Mouse (Mus musculus) Muller cell, postnatal 12 days (primary cell): Measurements from ENCODE around the gene Mvd.

ENCODE experiments used
- DNase-seq: peaks from one replicate; pipeline ENCODE4 v3.0.0-alpha.2; 2015; ENCODE audit errors: inconsistent ontology term

Gene Mvd

GRCm38 (mm10) chr8:122443262-122444006, at the start of gene Mvd:
Gene Mvd (minus strand): TSS chr8:122443422.
- DNase-seq: peak; percentile 99

- no peak for DNase-seq
Measured at GRCm38 (mm10) chr8:122488387-122488786, 45.2 kb upstream of the Mvd start.

DNA sequence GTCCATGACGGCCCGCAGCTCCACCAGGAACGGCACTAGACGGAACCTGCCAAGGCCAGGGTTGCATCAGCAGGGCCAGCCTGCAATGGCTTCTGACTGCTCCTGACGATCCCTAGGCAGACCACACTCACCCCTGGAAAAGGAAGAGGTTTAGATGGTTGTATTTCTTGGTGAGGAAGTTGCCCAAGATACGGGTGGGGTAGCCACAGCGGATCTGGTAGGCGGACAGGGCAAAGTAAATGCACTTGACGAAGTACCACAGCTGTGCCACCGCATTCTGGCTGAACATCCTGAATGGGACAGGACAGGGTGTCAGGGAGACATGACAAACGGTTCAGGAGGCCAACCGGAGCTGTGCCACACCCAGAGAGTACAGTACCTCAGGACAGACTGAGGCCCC, 41.6 kb upstream of the Mvd start:
- DNase-seq: no peak

DNA sequence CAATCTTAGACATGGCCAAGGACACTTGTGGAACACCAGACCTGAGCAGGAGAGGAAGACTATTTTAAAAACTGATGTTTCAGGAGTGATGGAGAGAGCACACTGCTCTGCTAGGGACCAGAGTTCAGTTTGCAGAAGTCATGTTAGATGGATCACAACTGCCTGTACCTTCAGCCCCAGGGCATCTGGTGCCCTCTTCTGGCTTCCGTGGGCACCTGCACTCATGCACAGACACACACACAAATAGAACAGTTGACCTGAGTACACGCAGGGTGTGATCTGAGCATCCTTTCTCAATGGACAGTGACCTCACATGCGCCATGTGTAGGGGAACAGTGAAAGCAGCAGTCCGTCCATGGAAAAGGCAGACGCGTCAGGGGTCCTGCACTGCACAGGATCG, 40.7 kb upstream of the Mvd start:
- DNase-seq: no peak

- DNase-seq: no peak
Measured at GRCm38 (mm10) chr8:122482448-122482847, 39.2 kb upstream of the Mvd start.

GRCm38 (mm10) chr8:122475580-122476320, 32.5 kb upstream of the Mvd start, which contains the start of the genes Rnf166 and Ctu2:
Gene Rnf166 (minus strand): TSS chr8:122476064.
Gene Ctu2 (plus strand): TSS chr8:122476143.
- peak; percentile 95 for DNase-seq

DNA sequence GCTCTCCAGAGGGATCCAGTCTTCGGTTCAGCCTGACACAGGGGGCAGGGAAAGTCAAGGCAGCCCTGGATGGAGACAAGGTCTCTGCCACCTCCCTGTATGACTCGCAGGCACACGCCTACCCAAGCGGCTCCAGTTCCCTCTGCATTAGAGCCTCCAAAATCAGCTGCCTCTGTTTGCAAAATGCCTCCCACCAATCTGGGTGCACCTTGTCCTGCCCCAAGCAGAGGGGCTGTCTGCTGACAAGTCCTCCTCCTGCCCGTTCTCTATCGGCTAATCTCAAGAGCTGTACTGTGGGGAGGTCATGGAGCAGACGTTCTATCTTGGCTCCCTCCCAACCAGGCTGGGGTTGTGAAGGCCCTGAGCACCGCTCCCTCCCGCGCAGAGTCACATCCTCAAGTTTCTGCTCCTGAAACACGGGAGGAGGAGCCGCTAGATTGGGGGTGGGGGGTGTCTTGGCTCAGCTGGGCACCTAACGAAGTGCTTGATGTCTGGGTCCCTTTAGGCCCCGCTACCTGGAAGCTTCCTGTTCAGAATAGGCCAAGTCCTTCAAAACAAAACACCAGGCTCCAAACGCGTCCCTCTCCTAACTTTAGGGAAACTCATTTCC, 31.8 kb upstream of the Mvd start:
- DNase-seq: peak; percentile 57

GRCm38 (mm10) chr8:122473911-122474421, 30.7 kb upstream of the Mvd start:
- DNase-seq: no peak

DNA sequence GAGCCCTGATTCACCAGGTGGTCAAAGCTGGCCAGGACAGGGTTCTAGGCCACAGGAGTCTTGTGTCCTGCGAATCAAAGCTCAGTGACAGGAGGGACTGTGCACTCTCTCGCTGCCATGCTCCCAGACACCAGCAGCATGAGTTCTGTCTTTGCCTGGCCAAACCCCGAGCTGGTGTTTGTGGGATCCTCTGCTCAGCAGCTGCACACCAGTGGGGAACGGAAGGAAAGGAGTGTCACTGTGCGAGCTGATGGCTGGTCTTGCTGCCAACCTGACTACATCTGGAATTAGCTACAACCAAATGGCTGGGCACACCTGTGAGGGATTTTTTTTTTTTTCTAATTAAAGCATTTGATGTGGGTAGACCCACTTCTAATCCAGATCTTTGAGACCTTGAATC, 27.5 kb upstream of the Mvd start:
- no peak for DNase-seq

DNA sequence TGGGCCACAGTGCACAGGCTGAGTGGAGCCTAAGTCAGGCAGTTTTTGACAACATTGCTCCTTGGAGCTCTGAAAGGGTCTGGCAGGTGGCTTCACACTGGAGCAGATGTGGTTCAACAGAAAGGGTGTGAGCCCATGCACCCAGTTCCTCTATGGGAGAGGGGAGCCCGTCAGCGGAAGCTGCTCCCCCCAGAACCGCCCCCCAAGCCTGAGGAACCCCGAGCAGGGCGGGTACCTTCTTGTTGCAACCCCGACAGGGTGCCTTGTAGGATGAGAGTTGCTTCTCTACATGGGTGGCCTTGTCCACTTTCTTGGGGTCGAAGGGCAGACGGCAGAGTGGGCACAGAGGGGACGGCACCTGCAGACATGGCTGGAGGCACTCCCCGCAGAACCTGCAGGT, 26.7 kb upstream of the Mvd start:
- no peak for DNase-seq

GRCm38 (mm10) chr8:122469407-122469806, 26.2 kb upstream of the Mvd start:
- no peak for DNase-seq

- no peak for DNase-seq
Measured at GRCm38 (mm10) chr8:122467816-122468215, 24.6 kb upstream of the Mvd start.

- DNase-seq: no peak
Measured at GRCm38 (mm10) chr8:122464985-122465384, 21.8 kb upstream of the Mvd start.

GRCm38 (mm10) chr8:122463651-122464640, 20.7 kb upstream of the Mvd start:
- no peak for DNase-seq

DNA sequence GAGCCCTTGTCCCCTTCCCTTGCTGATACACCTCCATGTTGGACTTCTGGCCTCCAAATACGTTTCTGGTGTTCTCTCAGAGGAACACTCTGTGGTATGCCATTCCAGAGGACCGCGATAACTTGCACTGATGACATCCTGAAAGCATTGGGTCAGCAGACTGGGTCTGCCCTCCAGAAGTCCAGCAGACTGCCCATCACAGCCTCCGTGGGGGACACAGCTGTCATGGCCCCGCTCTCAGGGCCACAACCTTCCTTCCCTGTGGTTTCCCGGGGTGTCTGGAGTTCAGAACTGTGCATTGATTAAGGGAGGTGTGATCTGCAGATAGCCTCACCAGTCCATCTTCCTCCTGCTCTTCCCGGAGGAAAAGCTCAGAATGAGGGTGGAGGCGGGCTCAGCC, 19.3 kb upstream of the Mvd start:
- no peak for DNase-seq

DNA sequence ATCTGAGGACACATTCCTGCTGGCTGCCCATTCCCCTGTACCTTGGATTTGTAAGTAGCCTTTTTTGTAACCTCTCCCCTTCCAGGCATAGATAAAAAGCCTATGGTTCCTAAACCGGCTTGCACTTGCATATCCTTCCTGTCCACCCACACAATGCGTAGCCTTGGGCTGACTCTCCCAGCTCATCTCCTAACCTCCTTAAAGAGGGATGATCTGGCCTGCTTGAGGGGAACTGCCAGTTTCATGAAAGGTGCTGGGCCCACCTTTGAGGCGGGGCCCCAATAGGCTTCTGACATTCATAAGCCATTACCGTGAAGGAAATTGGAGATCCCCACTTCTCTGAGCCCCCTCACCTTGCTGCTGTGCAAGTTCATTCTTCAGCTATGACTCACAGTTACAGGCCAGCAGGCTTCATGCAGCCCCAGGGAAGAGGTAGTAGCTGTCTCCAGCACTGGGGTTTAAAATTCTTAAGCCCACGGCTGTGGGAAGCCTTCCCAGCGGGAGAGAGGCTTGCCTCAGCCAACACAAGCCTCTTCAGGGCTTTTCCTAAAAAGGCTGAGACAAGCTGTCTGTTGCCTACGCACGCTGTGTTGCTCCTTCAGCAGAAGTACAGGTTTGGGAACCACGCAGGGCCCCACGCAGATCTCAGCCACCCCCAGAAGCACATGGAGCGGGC, 18.4 kb upstream of the Mvd start:
- DNase-seq: peak; percentile 84

GRCm38 (mm10) chr8:122460524-122461472, 17.6 kb upstream of the Mvd start, which contains the start of gene Snai3:
Gene Snai3 (minus strand): TSS chr8:122460733.
- peak; percentile 74 for DNase-seq

- DNase-seq: no peak
Measured at GRCm38 (mm10) chr8:122459990-122460389, 16.8 kb upstream of the Mvd start.

DNA sequence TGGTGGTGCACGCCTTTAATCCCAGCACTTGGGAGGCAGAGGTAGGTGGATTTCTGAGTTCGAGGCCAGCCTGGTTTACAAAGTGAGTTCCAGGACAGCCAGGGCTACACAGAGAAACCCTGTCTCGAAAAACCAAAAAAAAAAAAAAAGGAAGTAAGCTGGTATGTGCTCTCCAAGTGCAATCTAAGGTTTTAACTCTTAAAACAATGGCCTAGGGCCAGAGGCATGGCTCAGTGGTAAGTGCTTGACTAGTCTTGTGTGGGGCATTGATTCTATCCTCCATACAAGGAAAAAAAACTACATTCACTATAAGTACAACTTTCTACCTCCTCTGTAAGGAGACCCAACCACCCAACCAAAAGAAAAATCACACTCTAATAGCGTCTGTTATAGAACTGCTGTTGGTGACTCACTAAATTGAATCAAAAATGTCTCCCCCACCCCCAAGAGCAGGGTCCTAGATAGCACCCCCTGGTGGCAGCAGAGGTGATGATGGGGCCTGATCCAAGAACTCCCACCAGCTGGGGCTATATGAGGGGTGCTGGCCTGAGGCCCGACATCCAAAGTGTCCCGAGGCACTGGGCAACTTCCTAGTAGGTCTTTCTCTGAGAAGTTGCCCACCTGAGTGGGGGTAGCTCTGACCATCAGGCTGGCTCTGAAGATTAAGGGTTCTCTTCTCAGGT, 16.1 kb upstream of the Mvd start:
- no peak for DNase-seq
